Mouse (Mus musculus) cerebellum, adult 2 months (tissue): ENCODE measurements at regions not wholly inside any gene's neighbourhood (a gene's known extent, or its start where the extent isn't known, plus 50 kb on each side); places are given as distances from the start of the nearest gene placed in this dataset.

Experiments used
- DNase-seq, 2 experiments: peaks; one replicate each; pipeline ENCODE4 v3.0.0; 2021
- H3K27ac ChIP-seq: fragments of 200-500 bp; 2 replicates; pipeline ENCODE4 v1.5.1; 2012; ENCODE audit warnings: low read length, control low read depth, inconsistent platforms; ENCODE audit not compliant: insufficient read depth
- H3K27me3 ChIP-seq: fragments of 200-500 bp; 2 replicates; pipeline ENCODE4 v1.6.1; 2012; ENCODE audit warnings: inconsistent platforms, mild to moderate bottlenecking, low read length, moderate library complexity; ENCODE audit not compliant: control insufficient read depth, insufficient read depth
- H3K4me1 ChIP-seq: fragments of 200-500 bp; 2 replicates; pipeline ENCODE4 v1.6.1; 2011; ENCODE audit warnings: low read length; ENCODE audit not compliant: control insufficient read depth, insufficient read depth
- H3K4me3 ChIP-seq: fragments of 200-500 bp; replicated peaks from 2 replicates; pipeline ENCODE3; 2011; ENCODE audit warnings: mild to moderate bottlenecking, low read depth, low read length, control low read depth; ENCODE audit not compliant: insufficient read depth
- CTCF ChIP-seq: fragments of 200-500 bp; IDR thresholded peaks from 2 replicates; pipeline ENCODE4 v1.5.1; 2011; ENCODE audit warnings: low read depth, mild to moderate bottlenecking, control low read depth, low read length, moderate library complexity, borderline replicate concordance; ENCODE audit not compliant: insufficient read depth
- POLR2A ChIP-seq: fragments of 200-500 bp; IDR thresholded peaks from 2 replicates; pipeline ENCODE4 v1.6.1; 2011; ENCODE audit warnings: low read length, control low read depth, borderline replicate concordance; ENCODE audit not compliant: insufficient read depth
- WGBS: fragments of 180-500 bp; shearing (Covaris S2); methylation state at CpG from one replicate; pipeline ENCODE4 v1.1.7; 2018; 5-methylcytosine and 5-hydroxymethylcytosine counted together

DNA sequence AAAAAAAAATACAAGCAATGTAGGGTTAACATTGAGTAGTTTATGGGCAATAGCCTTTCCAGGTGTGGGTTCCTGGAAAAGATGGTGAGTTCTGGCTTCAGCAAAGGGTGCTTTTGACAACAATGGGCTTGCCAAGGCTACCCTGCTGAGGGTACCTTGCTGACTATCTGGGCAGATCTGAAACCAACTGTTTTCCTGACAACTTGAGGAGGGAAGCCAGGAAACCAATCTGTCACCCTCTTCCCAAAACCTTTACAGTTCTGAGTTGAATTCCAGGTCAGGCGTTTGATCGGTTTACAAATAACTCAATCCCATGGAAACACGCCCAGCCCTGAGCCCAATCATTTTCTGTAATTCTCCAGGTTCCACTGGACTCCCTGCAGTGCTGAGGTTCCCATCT is 336.6 kb downstream of the Prdm2 start:
- no peaks in the 10 kb centered on the region for H3K27me3 ChIP-seq
- no peak overlapping the region for H3K27ac ChIP-seq
- WGBS = 9% methylated on average over 3 of the region's 3 CpGs
- TF ChIP-seq CTCF (no peak), POLR2A (no peak)
- DNase-seq = peak; percentile 79 to 94
- peaks cover 33% of the 10 kb centered on the region for H3K4me1 ChIP-seq
- H3K4me3 ChIP-seq = no peak overlapping the region

DNA sequence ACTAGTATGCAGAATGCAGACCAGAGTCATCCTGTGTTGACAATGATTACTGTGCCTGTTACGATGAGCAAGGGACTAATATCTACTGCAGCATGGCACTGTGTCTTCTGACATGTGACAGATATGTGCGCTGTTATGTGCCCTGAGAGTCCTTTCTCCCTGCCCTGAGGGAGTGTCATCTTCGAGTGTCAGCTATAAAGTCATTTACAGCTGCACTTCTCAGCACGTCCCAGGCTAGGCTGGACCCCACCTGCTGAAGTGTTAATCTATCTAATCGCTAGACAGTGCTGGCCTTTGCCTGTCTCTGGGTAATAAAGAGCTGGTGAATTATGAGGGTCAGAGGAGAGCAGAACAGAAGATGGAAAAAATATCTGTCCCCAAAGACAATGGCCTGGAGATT is 337.7 kb downstream of the Prdm2 start:
- H3K4me1 ChIP-seq = peaks cover 29% of the 10 kb centered on the region
- DNase-seq = no peak
- 91% methylated on average over 5 of the region's 5 CpGs for WGBS
- no peaks in the 10 kb centered on the region for H3K27me3 ChIP-seq
- H3K4me3 ChIP-seq = no peak overlapping the region
- TF ChIP-seq CTCF (no peak), POLR2A (no peak)
- no peak overlapping the region for H3K27ac ChIP-seq

DNA sequence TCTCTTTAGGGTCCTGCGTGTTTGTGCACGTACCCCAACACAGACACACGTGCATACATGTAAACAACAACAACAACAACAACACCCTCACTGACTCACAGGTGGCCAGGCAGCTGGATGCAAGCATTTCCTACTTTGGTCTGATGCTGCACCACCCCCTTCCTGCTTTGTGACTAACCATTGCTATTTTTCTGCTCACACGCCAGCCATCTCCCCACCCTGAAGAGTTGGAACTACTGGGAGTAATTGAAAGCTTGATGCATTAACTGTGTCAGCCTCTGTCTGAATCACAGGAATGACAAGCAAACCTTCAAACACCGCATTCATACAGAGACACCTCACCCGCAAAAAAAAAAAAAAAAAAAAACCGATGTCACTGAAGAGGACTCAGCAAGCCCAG is 346.5 kb downstream of the Prdm2 start:
- H3K27me3 ChIP-seq = no peaks in the 10 kb centered on the region
- H3K4me3 ChIP-seq = no peak overlapping the region
- H3K4me1 ChIP-seq = no peaks in the 10 kb centered on the region
- H3K27ac ChIP-seq = no peak overlapping the region
- 95% methylated on average over 7 of the region's 7 CpGs for WGBS
- no peak for DNase-seq
- no peak for TF ChIP-seq CTCF
- TF ChIP-seq POLR2A = no peak

DNA sequence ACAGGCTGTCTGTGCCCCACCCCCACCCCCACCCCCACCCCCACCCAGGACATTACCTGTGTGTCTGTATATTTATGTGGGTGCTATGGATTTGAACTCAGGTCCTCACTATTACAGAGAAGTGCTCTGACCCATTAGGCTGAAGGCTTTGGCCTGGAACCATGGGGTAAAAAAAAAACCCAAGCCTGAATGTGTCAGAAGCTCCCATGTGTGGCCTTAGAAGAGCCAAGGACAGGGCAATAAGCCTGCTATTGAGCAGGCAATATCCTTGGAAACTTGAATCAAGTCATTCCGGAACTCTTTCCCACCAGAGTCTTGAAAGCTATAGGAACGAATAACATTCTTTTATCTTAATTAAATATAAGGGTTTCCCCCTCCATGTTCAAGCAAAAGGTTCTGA is 347.2 kb downstream of the Prdm2 start:
- Histone ChIP-seq H3K4me3 (no peak overlapping the region), H3K4me1 (peaks cover 5% of the 10 kb centered on the region; the same call in 1 of the 2 replicates), H3K27me3 (no peaks in the 10 kb centered on the region), H3K27ac (no peak overlapping the region)
- WGBS = 100% methylated on average over 2 of the region's 2 CpGs
- TF ChIP-seq POLR2A (no peak), CTCF (no peak)
- DNase-seq = no peak

DNA sequence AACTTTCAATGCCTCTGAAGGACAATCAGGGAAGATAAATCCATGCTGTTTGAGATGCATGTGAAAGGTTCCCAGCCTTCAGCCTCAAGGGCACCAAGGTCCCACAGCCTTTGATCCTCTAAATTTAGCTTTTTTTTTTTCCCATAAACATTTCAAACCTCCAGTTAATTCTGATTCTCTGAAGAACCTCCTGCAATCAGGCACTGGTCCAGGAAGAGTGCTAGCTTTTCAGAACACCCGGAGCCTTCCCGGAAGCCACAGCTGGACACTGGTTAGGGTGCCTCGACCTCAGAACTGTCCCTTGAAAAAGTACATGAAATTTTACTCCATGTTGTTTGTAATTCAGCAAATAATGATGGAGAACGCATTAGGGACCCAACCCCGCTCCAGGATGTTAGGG is 348.9 kb downstream of the Prdm2 start:
- Histone ChIP-seq H3K27ac (no peak overlapping the region), H3K27me3 (no peaks in the 10 kb centered on the region), H3K4me3 (no peak overlapping the region), H3K4me1 (peaks cover 6% of the 10 kb centered on the region; the same call in 1 of the 2 replicates)
- DNase-seq = no peak
- TF ChIP-seq CTCF = no peak
- no peak for TF ChIP-seq POLR2A
- WGBS = 87% methylated on average over 5 of the region's 5 CpGs

DNA sequence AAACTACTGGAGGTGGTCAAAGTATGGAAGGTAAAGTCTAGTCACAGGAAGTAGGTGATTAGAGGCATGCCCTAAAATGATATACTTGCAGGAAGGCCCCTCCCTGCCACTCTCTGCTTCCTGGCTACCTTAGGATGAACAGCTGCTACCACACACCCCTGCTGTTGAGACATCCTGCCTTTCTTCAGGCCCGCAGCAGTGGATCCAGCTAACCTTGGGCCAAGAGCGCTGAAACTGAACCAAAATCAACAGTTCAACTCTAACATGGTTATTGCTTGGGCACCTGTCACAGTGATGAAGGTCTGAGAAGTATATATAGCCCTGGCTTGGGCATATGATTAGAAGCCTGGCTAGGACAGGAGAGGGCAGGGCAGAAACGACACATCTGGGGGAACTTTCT is 352.4 kb downstream of the Prdm2 start:
- 23% methylated on average over 3 of the region's 3 CpGs for WGBS
- no peaks in the 10 kb centered on the region for H3K27me3 ChIP-seq
- H3K4me1 ChIP-seq = peaks cover 17% of the 10 kb centered on the region
- TF ChIP-seq CTCF (no peak), POLR2A (no peak)
- DNase-seq = peak in 1 of 2 experiments; percentile 63
- no peak overlapping the region; the same call in 1 of the 2 replicates for H3K27ac ChIP-seq
- no peak overlapping the region for H3K4me3 ChIP-seq

DNA sequence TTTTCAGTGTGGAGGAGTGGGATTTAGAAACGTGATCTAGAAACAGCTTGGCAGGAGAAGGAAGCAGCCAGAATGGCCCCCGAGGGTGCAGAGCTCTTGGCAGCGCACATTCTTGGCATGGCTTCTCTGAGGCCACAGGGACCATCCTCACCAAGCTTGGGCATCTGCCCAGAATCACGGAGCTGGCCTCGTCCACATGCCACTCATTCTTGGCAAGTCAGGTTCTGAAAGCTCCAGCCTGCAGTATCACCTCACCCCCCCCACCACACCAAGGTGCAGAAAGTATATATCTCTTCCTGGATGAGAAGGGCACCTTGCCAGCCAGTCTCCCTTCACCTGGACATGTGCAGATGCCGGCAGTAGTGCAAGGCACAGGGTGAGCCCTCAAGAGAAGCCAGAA is 356.2 kb downstream of the Prdm2 start:
- H3K27me3 ChIP-seq = no peaks in the 10 kb centered on the region
- H3K27ac ChIP-seq = peak overlapping the region; percentile 72; the same call in 1 of the 2 replicates
- peak overlapping the region; percentile 28 for H3K4me3 ChIP-seq
- TF ChIP-seq POLR2A = no peak
- TF ChIP-seq CTCF = no peak
- WGBS = 2% methylated on average over 6 of the region's 6 CpGs
- H3K4me1 ChIP-seq = peaks cover 22% of the 10 kb centered on the region
- peak; percentile 94 to 98 for DNase-seq

DNA sequence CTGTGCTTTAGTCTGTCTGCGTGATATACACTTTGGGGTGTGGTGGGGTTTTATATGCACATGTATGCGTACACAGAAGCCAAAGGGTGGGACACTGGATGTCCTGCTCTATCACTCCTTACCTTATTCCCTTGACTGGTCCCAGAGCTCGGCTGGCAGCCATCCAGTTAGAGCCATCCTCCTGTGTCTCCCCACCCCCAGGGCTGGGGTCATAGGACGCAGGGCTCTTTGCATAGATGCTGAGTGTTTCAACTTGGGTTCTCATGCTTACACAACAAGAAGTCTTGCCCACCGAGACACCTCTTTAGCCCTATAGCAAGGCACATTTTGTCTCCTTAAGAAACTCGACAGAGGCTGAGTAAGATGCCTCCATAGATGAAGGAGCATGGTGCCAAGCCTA is 357.2 kb downstream of the Prdm2 start:
- DNase-seq = peak in 1 of 2 experiments; percentile 27
- Histone ChIP-seq H3K4me3 (no peak overlapping the region), H3K27ac (no peak overlapping the region), H3K27me3 (no peaks in the 10 kb centered on the region), H3K4me1 (peaks cover 17% of the 10 kb centered on the region)
- no peak for TF ChIP-seq CTCF
- TF ChIP-seq POLR2A = no peak
- 80% methylated on average over 6 of the region's 6 CpGs for WGBS
